Mouse (Mus musculus) forebrain, embryonic 10.5 days (tissue): ENCODE data around the gene Vps54. TPM values are rescaled to one million over a fixed set of nuclear protein-coding genes. Genes with fewer than 3 reads are reported as not detected.

Experiments
- DNase-seq: peaks from one replicate; pipeline ENCODE4 v3.0.0-alpha.2; 2017; ENCODE audit warnings: low spot score; ENCODE audit errors: extremely low spot score
- H3K27ac ChIP-seq: fragments of 300-500 bp; sonication (generic); 2 replicates; pipeline ENCODE4 v1.5.1; 2016; ENCODE audit warnings: mild to moderate bottlenecking
- H3K27me3 ChIP-seq: fragments of 300-500 bp; sonication (generic); 2 replicates; pipeline ENCODE4 v1.6.1; 2016; ENCODE audit warnings: mild to moderate bottlenecking; ENCODE audit not compliant: poor library complexity, severe bottlenecking
- H3K36me3 ChIP-seq: fragments of 300-500 bp; sonication (generic); replicated peaks from 2 replicates; pipeline ENCODE4 v1.6.1; 2016; ENCODE audit warnings: mild to moderate bottlenecking, moderate library complexity
- H3K4me1 ChIP-seq: fragments of 300-500 bp; sonication (generic); 2 replicates; pipeline ENCODE4 v1.6.1; 2016
- H3K4me3 ChIP-seq: fragments of 300-500 bp; sonication (generic); 2 replicates; pipeline ENCODE4 v1.5.1; 2016; ENCODE audit warnings: mild to moderate bottlenecking, moderate library complexity
- H3K9me3 ChIP-seq: fragments of 300-500 bp; sonication (generic); 2 replicates; pipeline ENCODE4 v1.6.1; 2016; ENCODE audit warnings: mild to moderate bottlenecking, moderate library complexity
- WGBS: fragments of 180-500 bp; shearing (Covaris S2); methylation state at CpG from one replicate; pipeline ENCODE4 v1.1.7; 2016; 5-methylcytosine and 5-hydroxymethylcytosine counted together
- microRNA counts: library from miRNA; unstranded; fragments of <30 nt; microRNA quantifications from one replicate; lab custom pipeline; 2017
- microRNA-seq: library from miRNA; unstranded; fragments of <30 nt; microRNA quantifications from one replicate; pipeline ENCODE4, GENCODE M21; 2017
- polyA plus RNA-seq: library from polyadenylated mRNA; unstranded; fragments of >200 nt; fragmentation: Nextera tagmentation; extraction: Ambion mirVana; gene quantifications from 2 replicates; pipeline ENCODE4 v1.2.1, GENCODE M21; 2016

Gene Vps54
- polyA plus RNA-seq, 1 experiment from 2014 or later = 12.3 TPM

DNA sequence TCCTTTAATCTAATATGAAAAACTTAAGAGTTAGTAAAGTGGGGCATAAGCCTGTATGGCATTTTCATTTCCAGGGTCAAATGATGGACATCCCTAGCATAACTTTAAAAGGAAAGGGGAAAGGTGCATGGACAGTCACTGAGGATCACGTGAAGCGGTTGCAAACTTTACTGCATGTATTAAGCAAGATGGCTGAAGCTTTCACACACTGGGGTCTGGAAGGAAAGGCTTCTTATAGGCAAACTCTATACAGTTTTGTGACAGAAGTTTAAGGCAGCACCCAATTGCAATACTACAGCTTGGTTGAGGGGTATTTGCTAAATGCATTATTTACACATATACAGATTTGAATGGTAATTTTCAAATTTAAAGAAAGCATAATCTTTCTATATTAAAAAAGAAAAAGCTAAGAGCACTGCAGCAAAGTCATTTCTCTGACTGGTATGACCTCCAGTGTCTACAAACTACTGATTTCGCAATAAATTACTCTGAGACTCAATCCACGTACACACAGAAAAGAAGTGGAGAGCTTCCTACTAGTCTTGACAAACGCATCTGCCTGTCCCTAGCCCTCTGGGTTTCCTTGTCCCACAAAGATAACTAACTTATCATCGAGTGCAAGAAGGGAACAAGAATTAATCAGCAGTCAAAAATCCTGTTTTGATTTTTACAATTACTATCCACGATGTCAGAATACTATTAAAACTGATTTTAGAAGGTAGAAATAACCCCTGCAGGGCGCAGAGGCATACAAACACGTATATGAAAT, 130.4 kb downstream of the Vps54 start:
- H3K9me3 ChIP-seq = no peaks in the 10 kb centered on the region
- DNase-seq = no peak
- H3K27ac ChIP-seq = no peak overlapping the region
- peak overlapping the region; percentile 84 for H3K4me3 ChIP-seq
- WGBS = 37% methylated on average over 9 of the region's 9 CpGs
- peaks cover 12% of the 10 kb centered on the region for H3K27me3 ChIP-seq
- H3K4me1 ChIP-seq = peaks cover 23% of the 10 kb centered on the region
- no peaks in the 10 kb centered on the region for H3K36me3 ChIP-seq

DNA sequence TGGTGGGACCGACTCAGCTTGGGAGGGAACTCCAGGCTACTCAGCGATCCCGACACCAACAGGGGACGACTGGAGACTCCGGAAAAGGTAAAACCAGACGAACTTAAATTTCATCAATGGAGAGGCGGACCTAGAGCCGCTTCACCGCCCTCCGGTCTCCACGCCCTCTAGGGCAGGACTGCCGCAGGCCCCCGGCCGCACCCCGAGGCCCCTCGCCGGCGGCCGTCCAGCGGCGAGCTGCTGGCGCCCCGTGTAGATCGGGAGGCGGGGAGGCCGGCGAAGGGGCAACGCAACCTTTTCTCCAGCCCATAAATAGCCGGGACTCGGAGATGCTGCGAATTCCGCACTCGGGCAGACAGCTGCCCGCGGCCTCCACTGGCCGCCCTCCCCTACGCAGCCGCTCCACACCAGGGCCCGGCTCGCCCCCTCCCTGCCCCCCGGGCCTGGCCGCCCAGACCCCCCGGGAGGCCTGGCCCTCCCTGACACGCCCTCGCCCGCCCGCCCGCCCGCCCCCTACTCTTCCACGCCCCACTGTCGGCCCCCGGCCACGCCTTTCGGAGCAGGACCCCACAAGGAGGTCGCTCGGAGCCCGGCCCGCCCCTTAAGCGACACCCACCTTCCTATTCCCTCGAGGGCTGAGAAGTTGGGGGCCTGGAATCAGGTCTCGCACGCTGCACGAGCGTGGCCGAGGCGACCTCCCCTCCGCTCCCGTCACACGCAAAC, 131.5 kb downstream of the Vps54 start:
- peak overlapping the region; percentile 84 for H3K4me3 ChIP-seq
- H3K27ac ChIP-seq = peak overlapping the region; percentile 94
- under 1% methylated on average over 66 of the region's 69 CpGs for WGBS
- peaks cover 12% of the 10 kb centered on the region for H3K27me3 ChIP-seq
- H3K36me3 ChIP-seq = no peaks in the 10 kb centered on the region
- H3K4me1 ChIP-seq = peaks cover 23% of the 10 kb centered on the region
- H3K9me3 ChIP-seq = no peaks in the 10 kb centered on the region
- no peak for DNase-seq

MicroRNA genes within 50 kb of the gene (microRNA counts, 519-probe panel; counts per million panel counts)
- 341 counts per million, percentile 65 among the panel's probes with 10 or more counts for microRNA mmu-miR-1933-3p (lab: Ali Mortazavi, UCI)
- microRNA mmu-miR-1933-5p (lab: Ali Mortazavi, UCI) = 341 counts per million, percentile 65 among the panel's probes with 10 or more counts

Small RNA genes within 50 kb of the gene (microRNA-seq; reads per million reads assigned to microRNA genes)
- 1.2 reads per million for gene Mir1933

Other genes starting within 250 kb of the Vps54 start
- gene Peli1, start 148.0 kb upstream of the Vps54 start, polyA plus RNA-seq = 53.2 and 59.5 TPM in 2 replicates
- gene Ugp2, start 131.9 kb downstream of the Vps54 start, polyA plus RNA-seq = 44.5 and 45.2 TPM in 2 replicates